Mouse (Mus musculus): ENCODE measurements around the gene C5ar1.
A peak's percentile ranks its signal among the peaks of the same experiment; 100 is the strongest.

C5ar1 gene

DNA sequence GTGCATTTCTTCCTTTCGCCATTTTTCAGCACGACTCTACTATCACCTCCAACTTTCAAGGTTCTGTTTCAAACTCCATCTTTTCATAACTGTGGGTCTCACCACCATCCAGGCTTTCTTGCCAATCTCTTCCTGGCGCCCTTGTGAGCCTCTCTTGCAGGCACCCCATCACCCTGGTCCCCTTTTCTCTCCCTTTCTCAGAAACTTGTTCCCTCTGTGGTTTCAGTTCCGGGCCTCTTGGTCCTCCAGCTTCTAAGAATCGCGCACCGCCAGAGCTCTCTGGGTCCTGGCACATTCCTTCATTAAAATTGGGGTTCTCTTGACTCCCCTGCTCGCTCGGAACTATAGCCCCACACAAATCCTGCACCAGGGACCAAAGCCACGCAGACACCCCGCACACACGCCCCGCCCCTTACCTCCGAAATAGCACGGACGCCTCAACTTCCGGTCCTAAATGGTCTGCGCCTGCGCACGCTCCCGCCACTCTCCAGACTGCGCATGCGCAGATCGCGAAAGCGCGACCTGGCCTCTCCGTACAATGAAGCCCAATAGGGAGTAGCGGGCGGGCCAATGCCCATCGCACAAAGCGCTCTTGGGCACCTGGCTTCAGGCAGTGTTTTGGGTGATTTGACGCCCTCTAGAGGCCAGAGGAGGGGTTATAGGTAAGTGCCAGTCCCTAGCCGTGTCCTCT, 37.6 kb downstream of the C5ar1 start, which contains the start of gene Dhx34:
TSS of gene Dhx34 (minus strand) at position 456 of the 691 bp plus-strand sequence.
- DNase-seq (ENCODE audit: low read depth, low spot score): peak; percentile 97

DNA sequence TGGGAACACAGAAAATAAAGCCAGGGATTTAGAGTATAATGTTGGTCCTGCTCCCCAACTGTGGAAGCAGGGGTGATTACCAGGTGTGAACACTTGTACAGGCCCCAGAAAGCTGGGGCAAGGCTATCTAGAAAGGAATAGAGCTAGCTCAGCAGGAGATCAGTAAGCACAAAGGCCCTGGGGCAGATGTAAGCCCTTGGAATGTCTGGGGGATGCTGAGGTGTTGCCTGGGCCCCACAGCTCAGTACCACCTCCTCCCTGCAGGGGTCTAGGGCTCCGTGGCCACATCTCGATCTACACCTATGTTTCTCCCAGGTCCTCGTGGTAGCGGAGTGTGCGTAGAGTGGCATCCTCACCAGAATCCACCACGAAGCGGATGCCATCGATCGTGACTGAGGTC, 45.4 kb downstream of the C5ar1 start:
- no peak for DNase-seq (ENCODE audit: low read depth, low spot score)

DNA sequence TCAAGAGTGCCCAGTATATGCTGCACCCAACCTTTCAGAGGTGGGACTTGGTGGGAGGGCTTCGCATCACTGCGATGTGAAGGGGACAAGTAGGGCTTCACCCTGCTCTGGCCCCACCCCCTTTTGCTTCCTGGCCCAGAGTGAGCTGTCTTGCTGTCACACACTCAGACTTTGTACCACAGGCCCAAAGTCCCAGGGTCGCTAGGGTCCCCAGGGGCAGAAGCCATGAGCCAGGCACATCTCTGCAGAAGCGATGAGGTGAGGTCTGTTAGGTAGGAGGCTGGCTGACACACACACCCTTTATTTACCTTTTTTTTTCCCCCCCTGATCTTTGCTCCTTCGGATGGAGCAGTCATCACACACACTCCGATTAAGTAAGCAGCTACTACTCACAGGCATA, 46.1 kb downstream of the C5ar1 start:
- DNase-seq (ENCODE audit: low read depth, low spot score): no peak

DNA sequence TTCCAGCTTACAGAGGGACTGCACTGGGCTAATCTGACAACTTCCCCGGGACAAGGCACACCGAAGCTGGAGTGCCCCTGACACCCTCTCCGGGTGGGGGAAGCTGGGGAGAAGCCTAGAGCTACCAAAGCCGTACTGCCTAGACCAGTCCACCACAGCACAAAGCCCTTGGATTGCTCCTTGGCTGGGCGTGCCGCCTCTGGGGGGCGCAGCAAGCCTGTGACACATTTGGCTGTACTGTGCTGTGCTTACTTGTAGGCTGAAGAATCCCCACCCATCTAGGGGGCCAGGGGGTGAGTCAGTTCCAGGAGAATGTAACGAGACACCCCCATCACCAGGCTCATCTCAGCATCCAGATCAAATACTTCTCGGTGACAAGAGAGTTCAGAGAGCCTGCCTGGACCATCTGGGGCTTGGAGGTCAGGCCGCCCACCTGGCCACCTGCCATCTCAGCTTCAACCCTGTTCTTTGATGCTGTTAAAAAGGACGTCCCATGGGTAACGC, 48.4 kb downstream of the C5ar1 start:
- DNase-seq (ENCODE audit: low read depth, low spot score): no peak

DNA sequence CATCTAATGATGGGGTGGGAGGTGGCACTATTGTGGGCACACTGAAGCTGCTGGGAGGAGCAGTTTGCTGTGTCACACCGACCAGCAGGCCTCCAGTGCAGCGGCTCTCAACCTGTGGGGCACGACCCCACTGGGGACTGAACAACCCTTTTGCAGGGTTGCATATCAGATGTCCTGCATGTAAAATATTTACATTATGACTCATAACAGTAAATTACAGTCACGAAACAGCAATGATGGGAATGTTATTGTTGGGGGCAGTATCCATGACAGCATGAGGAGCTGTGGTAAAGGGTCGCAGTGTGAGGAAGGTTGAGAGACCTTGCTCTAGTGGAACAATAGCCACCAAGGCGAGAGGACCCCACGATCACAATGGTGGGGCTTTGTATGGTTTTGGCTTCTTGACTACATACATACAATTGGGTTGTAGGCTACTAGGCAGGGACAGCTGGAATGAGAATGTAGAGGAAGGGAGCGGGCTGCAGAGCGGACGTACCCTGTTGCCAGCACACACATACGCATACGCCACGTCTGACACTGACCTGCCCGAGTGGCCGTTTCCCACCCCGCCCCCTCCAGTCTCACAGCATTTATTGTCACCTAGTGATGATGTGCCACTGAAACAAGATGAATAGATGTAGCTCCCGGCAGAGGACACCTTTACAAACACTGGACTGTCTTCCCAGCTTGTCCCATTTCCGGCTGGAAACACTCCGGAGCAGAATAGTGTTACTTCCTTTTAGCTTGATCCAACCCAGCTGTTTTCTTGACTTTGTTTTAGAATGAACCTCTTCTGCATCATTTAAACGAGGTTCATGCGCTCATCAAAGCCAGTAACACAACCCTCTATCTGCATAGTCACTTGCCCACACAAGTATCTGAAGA, 50.3 kb downstream of the C5ar1 start:
- DNase-seq (ENCODE audit: low read depth, low spot score): no peak

DNA sequence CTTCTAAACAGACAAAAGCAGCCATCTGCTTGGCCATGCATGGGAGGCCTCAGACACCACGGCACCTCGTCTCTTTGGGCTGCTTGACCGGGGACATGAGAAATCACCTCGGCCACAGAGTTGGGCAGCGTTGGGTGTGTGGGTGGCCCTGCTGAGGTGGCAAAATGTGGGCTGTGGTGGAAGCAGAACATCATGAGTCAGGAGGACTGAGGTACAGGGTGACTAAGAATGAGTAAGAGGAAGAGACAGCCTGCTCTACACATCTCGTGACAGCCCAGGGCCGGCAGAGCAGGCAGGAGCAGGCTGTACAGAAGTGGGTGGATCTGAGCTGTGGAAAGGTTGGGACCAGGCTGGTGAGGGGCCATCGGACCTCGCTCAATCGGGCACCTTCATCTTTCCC, 51.8 kb downstream of the C5ar1 start:
- no peak for DNase-seq (ENCODE audit: low read depth, low spot score)

DNA sequence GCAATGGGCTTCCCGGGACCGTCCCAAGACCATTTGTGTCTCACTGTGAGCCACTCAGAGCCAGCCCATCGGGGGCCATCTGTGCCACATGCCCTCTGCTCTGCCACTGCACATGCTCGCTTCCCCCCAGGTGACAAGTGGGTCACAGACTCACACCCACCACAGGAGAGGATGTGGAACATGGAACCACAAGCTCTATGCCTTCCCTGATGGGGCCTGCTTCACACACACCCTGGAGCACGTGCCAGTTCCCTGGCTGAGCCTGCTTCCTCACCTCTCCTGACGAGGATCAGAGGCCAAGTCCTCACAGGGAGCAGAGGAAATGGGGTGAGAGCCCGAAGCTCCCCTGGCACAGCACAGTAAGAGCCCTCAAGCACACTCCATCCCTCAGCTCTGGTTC, 52.3 kb downstream of the C5ar1 start:
- no peak for DNase-seq (ENCODE audit: low read depth, low spot score)

DNA sequence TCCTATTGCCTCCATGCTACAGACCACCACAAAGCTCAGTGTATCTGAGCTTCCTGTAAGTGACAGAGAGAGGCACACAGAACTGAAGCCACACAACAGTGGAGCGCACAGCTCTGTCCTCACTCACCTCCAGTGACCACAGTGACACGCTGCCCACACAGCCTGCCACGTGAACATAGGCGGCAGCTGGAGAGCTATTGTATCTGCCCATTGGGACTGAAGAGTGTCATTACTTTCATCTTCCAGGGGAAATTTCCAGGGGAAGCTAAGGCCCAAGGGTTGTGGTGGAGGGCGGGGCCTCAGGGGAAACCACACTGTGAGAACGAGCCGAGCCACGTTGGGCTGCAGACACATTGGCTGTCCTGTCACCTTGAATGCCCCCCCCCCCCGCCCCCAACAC, 54.5 kb downstream of the C5ar1 start:
- DNase-seq (ENCODE audit: low read depth, low spot score): no peak

DNA sequence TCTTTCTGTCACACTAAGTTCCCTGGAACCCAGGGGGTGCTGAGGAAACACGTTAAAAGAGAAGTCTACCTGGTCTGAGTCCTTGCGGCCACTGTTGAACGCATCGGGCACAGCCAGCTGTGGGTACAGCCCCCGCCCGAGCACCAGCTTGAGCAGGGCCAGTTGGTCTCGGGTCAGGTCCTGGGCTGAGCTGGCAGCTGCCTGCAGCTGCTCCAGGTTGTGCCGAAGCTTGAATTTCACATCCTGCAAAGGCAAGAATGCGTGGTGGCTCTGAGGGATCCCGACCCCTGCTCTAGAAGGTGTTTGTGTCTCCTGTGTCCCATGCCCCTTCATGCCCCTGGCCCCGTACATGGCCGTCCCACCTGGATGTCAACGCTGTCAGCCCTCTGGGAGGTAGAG, 55.8 kb downstream of the C5ar1 start:
- no peak for DNase-seq (ENCODE audit: low read depth, low spot score)

DNA sequence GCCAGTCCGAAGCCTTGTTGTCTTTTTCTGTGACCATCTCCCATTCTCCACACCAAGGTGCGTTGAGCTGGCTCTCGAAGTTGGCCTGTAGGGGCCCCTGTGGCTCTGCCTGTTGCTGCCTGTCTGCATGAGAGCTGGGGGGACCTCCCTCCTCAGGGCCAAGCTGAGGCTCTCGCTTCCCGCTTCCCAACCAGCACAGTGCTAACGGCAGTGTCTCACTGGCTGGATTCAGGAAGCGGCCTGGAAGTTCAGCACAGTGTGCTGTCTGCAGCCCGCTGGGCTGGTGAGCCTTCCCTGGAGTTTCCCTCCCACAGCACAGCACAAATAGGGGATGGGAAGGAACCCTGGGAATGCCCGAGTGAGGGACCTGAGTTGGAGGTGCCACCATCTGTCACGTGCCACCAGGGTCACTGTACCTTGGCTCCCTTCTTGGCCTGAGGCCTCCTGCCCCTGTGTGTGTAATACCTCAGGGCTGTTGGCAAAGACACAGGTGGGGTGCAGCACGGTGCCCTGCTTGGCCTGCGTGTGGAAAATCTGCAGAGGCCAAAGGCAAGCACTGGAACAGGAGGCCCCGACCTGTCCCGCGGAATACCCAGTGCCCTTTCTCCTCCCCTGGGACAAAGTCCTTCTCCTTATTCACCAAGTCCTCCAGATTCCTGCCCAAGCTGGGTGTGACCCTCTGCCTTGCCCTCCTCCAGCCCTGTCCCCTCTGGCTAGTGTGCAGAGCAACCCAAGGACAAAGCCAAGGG, 56.4 kb downstream of the C5ar1 start:
- no peak for DNase-seq (ENCODE audit: low read depth, low spot score)

DNA sequence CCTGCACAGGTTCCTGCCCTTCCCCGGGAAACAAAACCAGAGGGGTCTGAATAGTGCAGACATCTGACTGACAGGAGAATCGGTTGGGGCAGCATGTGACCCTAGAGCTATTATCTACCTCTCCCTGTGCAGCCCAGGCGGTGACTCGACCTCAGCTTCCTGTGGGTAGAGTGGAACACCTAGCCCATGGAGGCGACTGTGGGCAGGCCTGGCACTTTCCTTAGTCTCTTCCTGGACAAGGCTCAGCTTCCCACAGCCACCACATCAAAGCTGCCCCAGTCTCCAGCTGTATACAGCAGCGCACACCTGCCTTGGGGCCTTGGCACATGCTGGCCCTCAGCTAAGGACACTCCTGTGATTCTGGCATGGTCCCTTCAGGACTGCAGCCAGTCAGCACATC, 58.2 kb downstream of the C5ar1 start:
- no peak for DNase-seq (ENCODE audit: low read depth, low spot score)

DNA sequence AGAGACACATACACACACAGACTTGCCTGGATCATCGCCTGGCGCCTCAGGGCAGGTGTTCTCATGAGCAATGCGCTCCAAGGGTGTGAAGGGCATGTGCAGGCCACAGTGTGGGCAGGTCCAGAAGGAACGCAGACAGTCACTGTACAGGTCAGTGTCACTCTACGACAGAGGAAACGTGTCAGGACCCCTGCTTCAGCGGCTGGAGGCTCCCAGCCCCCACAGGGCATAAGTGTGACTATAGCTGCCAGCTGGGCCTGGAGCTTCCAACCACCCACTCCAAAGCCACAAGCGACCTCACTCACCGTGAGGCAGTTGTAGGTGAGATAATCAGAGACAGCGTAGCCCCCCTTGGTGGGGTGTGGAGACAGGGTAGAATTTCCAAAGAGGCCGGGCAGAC, 60.8 kb downstream of the C5ar1 start:
- no peak for DNase-seq (ENCODE audit: low read depth, low spot score)

DNA sequence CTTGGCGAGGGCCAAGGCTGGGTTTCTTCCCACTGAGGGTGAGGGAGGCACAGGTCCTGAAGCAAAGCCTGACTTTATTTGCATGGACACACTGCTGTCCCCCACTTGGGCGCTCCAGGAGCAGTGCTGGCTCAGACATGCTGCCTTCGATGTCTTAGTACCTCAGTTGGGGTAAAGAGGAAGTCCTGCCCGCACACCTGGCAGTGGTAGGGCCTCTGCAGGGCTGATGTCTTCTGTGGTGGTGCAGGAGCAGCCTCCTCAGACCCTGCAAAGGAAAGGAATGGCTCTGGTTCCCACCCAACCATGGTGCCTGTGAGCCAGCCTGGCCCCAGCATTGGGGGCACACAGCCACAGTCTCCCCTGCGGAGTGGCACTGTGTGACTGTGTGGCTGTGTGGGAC, 62.2 kb downstream of the C5ar1 start:
- DNase-seq (ENCODE audit: low read depth, low spot score): no peak
